Mouse (Mus musculus) liver, embryonic 14.5 days (tissue): Measurements from ENCODE around the gene Carm1. TPM values are rescaled to one million over a fixed set of nuclear protein-coding genes. Genes with fewer than 3 reads are reported as not detected.

Experiments
- ATAC-seq: fragments of 200-750 bp; cut with Nextera tagmentation; 2 replicates; pipeline ENCODE4 v1.8.0; 2017; ENCODE audit warnings: moderate number of reproducible peaks, mild to moderate bottlenecking, moderate library complexity; ENCODE audit not compliant: insufficient read depth
- DNase-seq, 3 experiments: peaks; one replicate each; pipeline ENCODE4 v3.0.0-alpha.2; 2012 to 2013; ENCODE audit warnings: low read depth in 3 of 3, low spot score in 3 of 3
- H3K27ac ChIP-seq: fragments of 300-500 bp; sonication (generic); 2 replicates; pipeline ENCODE4 v1.5.1; 2014; ENCODE audit warnings: moderate library complexity, mild to moderate bottlenecking, control low read depth, inconsistent platforms
- H3K27me3 ChIP-seq: fragments of 300-500 bp; sonication (generic); 2 replicates; pipeline ENCODE4 v1.6.1; 2014; ENCODE audit warnings: mild to moderate bottlenecking, low read length, moderate library complexity; ENCODE audit not compliant: control insufficient read depth, insufficient read depth
- H3K36me3 ChIP-seq: fragments of 300-500 bp; sonication (generic); replicated peaks from 2 replicates; pipeline ENCODE4 v1.6.1; 2014; ENCODE audit warnings: low read depth; ENCODE audit not compliant: control insufficient read depth, insufficient read depth
- H3K4me1 ChIP-seq, 2 experiments: fragments of 200-500 bp in 1 of 2; fragments of 300-500 bp in 1 of 2; sonication (generic) in 1 of 2; replicated peaks; 2 replicates each; pipeline ENCODE4 v1.6.1; 2012 to 2014; ENCODE audit warnings: antibody characterized with exemption in 1 of 2, inconsistent platforms in 1 of 2, low read length in 1 of 2; ENCODE audit not compliant: control insufficient read depth in 2 of 2, insufficient read depth in 2 of 2
- H3K4me2 ChIP-seq: fragments of 300-500 bp; sonication (generic); 2 replicates; pipeline ENCODE4 v1.6.1; 2014; ENCODE audit warnings: low read depth, mild to moderate bottlenecking, control low read depth, moderate library complexity
- H3K4me3 ChIP-seq, 2 experiments: fragments of 200-500 bp in 1 of 2; fragments of 300-500 bp in 1 of 2; sonication (generic) in 1 of 2; 2 replicates each; pipeline ENCODE4 v1.5.1; 2012 to 2014; ENCODE audit warnings: low read depth in 2 of 2, low read length in 2 of 2, mild to moderate bottlenecking in 2 of 2, control low read depth in 1 of 2, inconsistent platforms in 1 of 2, moderate library complexity in 1 of 2; ENCODE audit not compliant: insufficient read depth in 1 of 2
- H3K9ac ChIP-seq: fragments of 300-500 bp; sonication (generic); replicated peaks from 2 replicates; pipeline ENCODE4 v1.6.1; 2014; ENCODE audit warnings: mild to moderate bottlenecking, control low read depth, moderate library complexity
- H3K9me3 ChIP-seq: fragments of 300-500 bp; sonication (generic); 2 replicates; pipeline ENCODE4 v1.6.1; 2016; ENCODE audit warnings: low read length, mixed read lengths; ENCODE audit not compliant: control insufficient read depth
- CTCF ChIP-seq: IDR thresholded peaks from 2 replicates; pipeline ENCODE4 v1.5.1; 2016; ENCODE audit warnings: antibody characterized with exemption, low read depth, control low read depth
- EP300 ChIP-seq: IDR thresholded peaks from 2 replicates; pipeline ENCODE4 v1.6.1; 2016; ENCODE audit warnings: antibody characterized with exemption, low read depth
- WGBS: fragments of 180-500 bp; shearing (Covaris S2); extraction: QIAGEN DNeasy Blood & Tissue Kit; methylation state at CpG from one replicate; pipeline ENCODE4 v1.1.7; 2014; ENCODE audit not compliant: insufficient replicate concordance; 5-methylcytosine and 5-hydroxymethylcytosine counted together
- polyA plus RNA-seq, 2 experiments: library from polyadenylated mRNA; depleted of rRNA in 1 of 2; stranded (reverse) in 1 of 2; unstranded in 1 of 2; fragments of >200 nt; fragmentation: Nextera tagmentation in 1 of 2; extraction: Ambion mirVana in 1 of 2; gene quantifications; 2 replicates each; pipeline versions ENCODE4 v1.2.1 to v1.2.3; 2012 to 2014

The Carm1 gene
- polyA plus RNA-seq, 2 experiments, result 13.6 to 25.6 TPM

GRCm38 (mm10) chr9:21545916-21546788 is 542 bp upstream of the Carm1 start:
- H3K36me3 ChIP-seq, result peaks cover 5% of the 10 kb centered on the region
- no peaks in the 10 kb centered on the region for H3K27me3 ChIP-seq
- peak overlapping the region; percentile 73 for H3K4me2 ChIP-seq
- DNase-seq (peak; percentile 93 to 95 (median 95)), ATAC-seq (peak; percentile 88)
- peak overlapping the region; percentile 68 for H3K27ac ChIP-seq
- WGBS, result under 1% methylated on average over 62 of the region's 67 CpGs
- peak overlapping the region; percentile 51 for H3K9ac ChIP-seq
- peak overlapping the region; percentile 63 to 75 for H3K4me3 ChIP-seq
- H3K9me3 ChIP-seq, result no peaks in the 10 kb centered on the region
- TF ChIP-seq CTCF, result peak; percentile 53
- TF ChIP-seq EP300, result no peak
- H3K4me1 ChIP-seq, result peaks cover 7 to 16% of the 10 kb centered on the region in 2 experiments

- Histone ChIP-seq H3K9ac (peak overlapping the region; percentile 85), H3K27me3 (no peaks in the 10 kb centered on the region), H3K4me1 (peaks cover 7 to 16% of the 10 kb centered on the region in 2 experiments), H3K4me2 (peak overlapping the region; percentile 73), H3K36me3 (peaks cover 7% of the 10 kb centered on the region), H3K4me3 (peak overlapping the region; percentile 75 to 98), H3K27ac (peak overlapping the region; percentile 82), H3K9me3 (no peaks in the 10 kb centered on the region)
- DNase-seq (peak in 2 of 3 experiments; percentile 42), ATAC-seq (peak; percentile 16)
- whole genome bisulfite sequencing, result 1% methylated on average over 61 of the region's 66 CpGs
- TF ChIP-seq CTCF (peak; percentile 8; the same call in 1 of the 2 replicates), EP300 (no peak)
Observed at GRCm38 (mm10) chr9:21547075-21547941, 614 bp downstream of the Carm1 start.

DNA sequence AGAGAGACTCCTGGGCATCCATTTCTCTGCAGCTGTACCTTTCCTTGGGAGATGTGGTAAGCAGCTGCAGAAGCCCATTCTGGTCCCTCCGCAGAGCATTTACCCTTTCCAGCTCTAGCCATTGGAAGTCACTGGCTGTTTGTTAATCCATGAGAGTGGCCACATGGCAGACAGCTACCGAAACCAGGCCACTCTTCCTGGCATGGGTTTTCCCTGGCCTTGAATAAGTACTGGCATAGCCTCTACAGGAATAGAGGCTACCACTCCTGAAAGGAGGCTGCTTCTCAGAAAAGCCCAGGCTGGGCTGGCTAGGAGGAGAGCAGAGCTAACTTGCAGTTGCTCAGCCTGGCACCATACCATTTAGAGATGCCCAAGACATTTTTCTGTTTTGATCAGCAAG is 4.4 kb downstream of the Carm1 start:
- H3K4me1 ChIP-seq, result peaks cover 23 to 25% of the 10 kb centered on the region in 2 experiments
- no peak overlapping the region for H3K9ac ChIP-seq
- no peak for ATAC-seq

DNA sequence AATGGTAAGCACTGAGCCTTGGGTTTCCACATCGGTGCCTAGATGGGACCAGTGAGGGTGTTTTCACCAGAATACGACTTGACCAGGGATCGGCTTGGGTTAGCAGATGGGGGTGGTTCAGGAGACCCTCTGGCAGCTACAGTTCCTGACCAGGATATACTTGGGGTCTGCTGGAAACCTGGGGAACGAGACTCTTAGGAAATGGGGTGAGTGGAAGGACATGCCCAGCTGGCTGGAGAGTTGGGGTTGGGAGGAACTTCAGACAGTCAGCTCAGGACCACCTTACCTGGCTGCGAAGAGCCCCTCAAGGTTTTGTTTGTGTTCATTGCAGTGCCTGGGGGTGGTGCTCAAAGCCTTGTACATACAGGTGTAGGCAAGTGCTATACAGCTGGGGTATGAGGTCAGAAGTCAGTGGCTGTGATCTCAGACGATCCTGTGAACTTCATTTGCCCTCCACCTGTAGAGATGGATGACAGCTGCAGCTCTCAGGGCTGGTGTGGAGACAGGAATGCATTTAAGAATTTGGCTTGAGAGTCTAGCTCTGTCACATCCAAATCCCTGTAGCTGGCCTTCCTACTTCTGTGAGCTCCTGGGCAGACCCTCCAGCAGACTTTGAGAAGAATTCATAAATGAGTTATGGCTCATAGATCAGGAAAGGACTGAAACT is 7.0 kb downstream of the Carm1 start:
- Histone ChIP-seq H3K4me3 (no peak overlapping the region), H3K27me3 (no peaks in the 10 kb centered on the region), H3K27ac (peak overlapping the region; percentile 33), H3K36me3 (peaks cover 9% of the 10 kb centered on the region), H3K9ac (0 out of 2 replicates have a peak overlapping the region, but pooled peaks have one; percentile 23), H3K4me1 (peaks cover 40% of the 10 kb centered on the region in 2 experiments), H3K4me2 (no peak overlapping the region), H3K9me3 (no peaks in the 10 kb centered on the region)
- 81% methylated on average over 6 of the region's 6 CpGs for WGBS
- TF ChIP-seq CTCF, result no peak
- no peak for TF ChIP-seq EP300
- no peak for ATAC-seq
- DNase-seq, result no peak

More for the DNA sequence above, 4.4 kb downstream of the Carm1 start:
- no peak overlapping the region for H3K4me3 ChIP-seq
- no peak overlapping the region for H3K27ac ChIP-seq
- 88% methylated on average over 2 of the region's 2 CpGs for WGBS
- TF ChIP-seq CTCF, result no peak
- TF ChIP-seq EP300, result no peak
- no peak overlapping the region for H3K4me2 ChIP-seq
- peaks cover 7% of the 10 kb centered on the region for H3K36me3 ChIP-seq
- no peaks in the 10 kb centered on the region for H3K9me3 ChIP-seq
- no peaks in the 10 kb centered on the region for H3K27me3 ChIP-seq
- no peak for DNase-seq
